Mouse (Mus musculus): ENCODE measurements around the gene AW011738. TPM values are rescaled to one million over a fixed set of nuclear protein-coding genes. Genes with fewer than 3 reads are reported as not detected.
A peak's percentile ranks its signal among the peaks of the same experiment; 100 is the strongest.

Gene AW011738
- total and polyA plus RNA-seq, 3 experiments, result 0.11 TPM; not detected in 2

DNA sequence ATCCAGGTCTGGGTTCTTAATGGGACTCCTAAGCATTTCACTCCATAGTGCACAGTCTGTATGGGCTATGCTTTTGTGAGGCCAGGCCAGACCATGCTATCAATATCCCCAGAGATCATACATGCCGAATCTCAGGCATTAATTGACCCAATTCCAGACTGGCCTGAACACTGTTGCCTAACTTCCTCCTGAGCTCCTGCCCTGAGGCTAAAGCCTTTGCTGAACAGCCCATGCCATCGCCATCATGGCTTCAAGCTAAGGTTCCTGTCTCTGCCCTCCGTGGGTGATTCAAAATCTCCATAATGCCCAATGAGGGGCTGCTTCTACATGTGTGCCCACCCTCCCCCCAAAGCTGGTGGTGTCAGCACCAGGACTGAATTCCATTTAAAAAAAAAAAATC is 49.5 kb downstream of the AW011738 start:
- Histone ChIP-seq H3K9me3 (replicated peaks) (peaks cover 11% of the 10 kb centered on the region), H3K4me3 (ENCODE audit: low read depth, low read length) (no peak overlapping the region; the same call in 1 of the 2 replicates), H3K4me1 (ENCODE audit: insufficient read depth, low read depth, low read length) (peaks cover 38% of the 10 kb centered on the region), H3K27me3 (ENCODE audit: insufficient read depth, low read length) (no peaks in the 10 kb centered on the region), H3K36me3 (replicated peaks) (peaks cover 36% of the 10 kb centered on the region)
- no peak for TF ChIP-seq CTCF (IDR thresholded peaks at IDR 0.05; ENCODE audit: low read depth, low read length)
- no peak for TF ChIP-seq POLR2AphosphoS5 (IDR thresholded peaks at IDR 0.05; ENCODE audit: insufficient replicate concordance, low read depth, low read length)
- no peak for TF ChIP-seq TAL1 (conservative IDR thresholded peaks at IDR 0.05; ENCODE audit: low read depth, low read length)
- no peak for ATAC-seq (ENCODE audit: extremely low read depth, insufficient number of reproducible peaks, low FRiP score, poor library complexity, severe bottlenecking)
- DNase-seq (ENCODE audit: low spot score), result no peak

DNA sequence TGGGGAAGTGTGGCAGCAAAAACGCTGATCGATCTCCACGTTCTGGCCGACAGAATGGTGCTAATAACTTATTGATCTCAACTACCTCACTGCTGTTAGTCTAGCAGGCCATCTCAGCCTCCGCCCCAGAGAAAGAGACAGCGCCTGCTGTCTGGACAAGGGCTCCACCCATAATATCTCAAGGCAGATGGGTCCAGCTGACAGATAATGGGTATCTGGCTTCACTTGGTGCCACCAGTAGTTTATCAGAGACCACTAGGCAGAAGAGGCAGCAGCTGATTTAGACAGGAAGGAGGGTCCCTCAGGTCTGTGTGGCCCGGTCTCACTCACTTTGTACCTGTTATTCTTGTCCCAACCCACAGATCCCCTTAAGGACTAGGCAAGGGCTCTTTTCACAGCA is 49.9 kb downstream of the AW011738 start:
- ATAC-seq (ENCODE audit: extremely low read depth, insufficient number of reproducible peaks, low FRiP score, poor library complexity, severe bottlenecking), result peak; percentile 83
- Histone ChIP-seq H3K36me3 (replicated peaks) (peaks cover 32% of the 10 kb centered on the region), H3K4me3 (ENCODE audit: low read depth, low read length) (no peak overlapping the region; the same call in 1 of the 2 replicates)

DNA sequence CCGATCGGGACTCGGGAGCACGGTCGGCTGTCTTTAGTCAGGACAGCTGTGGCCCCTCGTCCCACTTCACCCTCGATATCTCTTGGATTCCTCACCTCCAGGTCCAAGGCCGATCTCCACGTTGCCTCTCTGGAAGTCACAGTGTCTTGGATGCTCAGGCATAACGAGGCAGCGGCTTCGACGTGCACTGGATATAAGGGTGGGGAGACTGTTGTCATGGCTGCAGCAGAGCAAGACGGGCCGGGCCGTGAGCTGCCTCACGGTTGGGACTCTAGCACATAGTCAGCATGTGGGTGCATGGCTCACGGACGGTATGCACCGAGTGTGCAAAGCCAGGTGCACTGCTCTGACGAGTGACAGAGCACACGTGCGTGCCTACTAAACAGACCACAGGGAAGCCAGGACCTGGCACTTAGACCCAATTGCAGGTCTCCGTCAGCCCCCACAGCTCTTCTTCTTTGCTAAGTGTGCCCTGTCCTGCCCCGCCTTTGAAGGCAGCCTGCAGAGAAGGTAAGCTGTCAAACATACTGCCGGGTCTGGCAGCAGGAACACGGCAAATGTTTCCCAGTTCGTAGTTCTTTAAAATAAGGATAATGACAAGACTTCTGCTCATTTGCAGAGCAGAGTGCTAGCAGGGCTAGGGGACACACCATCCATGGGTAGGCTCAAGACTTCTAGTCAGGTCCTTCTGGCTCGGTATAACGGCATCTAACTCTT is 51.4 kb downstream of the AW011738 start:
- Histone ChIP-seq H3K4me3 (ENCODE audit: low read depth, low read length) (0 out of 2 replicates have a peak overlapping the region, but pooled peaks have one; percentile 6), H3K27me3 (ENCODE audit: insufficient read depth, low read length) (no peaks in the 10 kb centered on the region), H3K4me1 (ENCODE audit: insufficient read depth, low read depth, low read length) (peaks cover 25% of the 10 kb centered on the region), H3K9me3 (replicated peaks) (peaks cover 11% of the 10 kb centered on the region), H3K36me3 (replicated peaks) (peaks cover 17% of the 10 kb centered on the region)
- DNase-seq (ENCODE audit: low spot score) (no peak), ATAC-seq (ENCODE audit: extremely low read depth, insufficient number of reproducible peaks, low FRiP score, poor library complexity, severe bottlenecking) (no peak)
- no peak for TF ChIP-seq GATA2 (IDR thresholded peaks at IDR 0.05; ENCODE audit: borderline replicate concordance, low read depth, low read length)

More for the DNA sequence above, 49.9 kb downstream of the AW011738 start:
- H3K4me1 ChIP-seq (ENCODE audit: insufficient read depth, low read depth, low read length), result peaks cover 38% of the 10 kb centered on the region
- peaks cover 11% of the 10 kb centered on the region for H3K9me3 ChIP-seq (replicated peaks)
- no peaks in the 10 kb centered on the region for H3K27me3 ChIP-seq (ENCODE audit: insufficient read depth, low read length)
- peak; percentile 70 for DNase-seq (ENCODE audit: low spot score)
- TF ChIP-seq POLR2AphosphoS5 (IDR thresholded peaks at IDR 0.05; ENCODE audit: insufficient replicate concordance, low read depth, low read length), result no peak
- no peak for TF ChIP-seq CTCF (IDR thresholded peaks at IDR 0.05; ENCODE audit: low read depth, low read length)
- 0 out of 2 replicates have a peak, but pooled peaks have one; percentile 34 for TF ChIP-seq TAL1 (conservative IDR thresholded peaks at IDR 0.05; ENCODE audit: low read depth, low read length)
- TF ChIP-seq GATA2 (IDR thresholded peaks at IDR 0.05; ENCODE audit: borderline replicate concordance, low read depth, low read length), result no peak
- TF ChIP-seq GATA1 (IDR thresholded peaks at IDR 0.05; ENCODE audit: borderline replicate concordance, low read length), result no peak

Other genes with a start within 250 kb of the AW011738 start
- gene C1qtnf12, start 241.0 kb upstream of the AW011738 start, total RNA-seq (2014; fragmentation: Nextera tagmentation), result 17.0 and 19.9 TPM in 2 replicates
- gene C1qtnf12, start 241.0 kb upstream of the AW011738 start, total RNA-seq (2017), result 9.7 and 14.2 TPM in 2 replicates
- gene C1qtnf12, start 241.0 kb upstream of the AW011738 start, polyA plus RNA-seq (2012), result 43.7 and 60.7 TPM in 2 replicates
- gene B3galt6, start 210.7 kb upstream of the AW011738 start, total RNA-seq (2014; fragmentation: Nextera tagmentation), result 3.6 and 5.1 TPM in 2 replicates
- gene B3galt6, start 210.7 kb upstream of the AW011738 start, total RNA-seq (2017), result 11.6 and 11.7 TPM in 2 replicates
- 4.1 and 4.2 TPM in 2 replicates for gene B3galt6, start 210.7 kb upstream of the AW011738 start, polyA plus RNA-seq (2012)
- gene Sdf4, start 210.4 kb upstream of the AW011738 start, total RNA-seq (2014; fragmentation: Nextera tagmentation), result 51.0 and 94.4 TPM in 2 replicates
- 156 and 163 TPM in 2 replicates for gene Sdf4, start 210.4 kb upstream of the AW011738 start, total RNA-seq (2017)
- gene Sdf4, start 210.4 kb upstream of the AW011738 start, polyA plus RNA-seq (2012), result 30.7 and 31.8 TPM in 2 replicates
- gene Tnfrsf4, start 189.5 kb upstream of the AW011738 start, total RNA-seq (2014; fragmentation: Nextera tagmentation), result 2.3 and 2.5 TPM in 2 replicates
- gene Tnfrsf4, start 189.5 kb upstream of the AW011738 start, total RNA-seq (2017), result 1.2 and 3.1 TPM in 2 replicates
- 0.58 and 1.1 TPM in 2 replicates for gene Tnfrsf4, start 189.5 kb upstream of the AW011738 start, polyA plus RNA-seq (2012)
- gene Tnfrsf18, start 177.1 kb upstream of the AW011738 start, total RNA-seq (2014; fragmentation: Nextera tagmentation), result not detected in 2 replicates
- 0.22 TPM in 1 of 2 replicates, not detected in the other for gene Tnfrsf18, start 177.1 kb upstream of the AW011738 start, total RNA-seq (2017)
- not detected in 2 replicates for gene Tnfrsf18, start 177.1 kb upstream of the AW011738 start, polyA plus RNA-seq (2012)
- 1.5 TPM in 1 of 2 replicates, not detected in the other for gene Ttll10, start 143.9 kb upstream of the AW011738 start, total RNA-seq (2014; fragmentation: Nextera tagmentation)
- gene Ttll10, start 143.9 kb upstream of the AW011738 start, total RNA-seq (2017), result 0.12 TPM in 1 of 2 replicates, not detected in the other
- not detected in 2 replicates for gene Ttll10, start 143.9 kb upstream of the AW011738 start, polyA plus RNA-seq (2012)
- 67.9 and 74.6 TPM in 2 replicates for gene 9430015G10Rik, start 93.3 kb upstream of the AW011738 start, total RNA-seq (2014; fragmentation: Nextera tagmentation)
- 43.6 and 52.0 TPM in 2 replicates for gene 9430015G10Rik, start 93.3 kb upstream of the AW011738 start, total RNA-seq (2017)
- 10.4 and 13.5 TPM in 2 replicates for gene 9430015G10Rik, start 93.3 kb upstream of the AW011738 start, polyA plus RNA-seq (2012)
- 0.49 and 2.3 TPM in 2 replicates for gene Rnf223, start 72.8 kb upstream of the AW011738 start, total RNA-seq (2014; fragmentation: Nextera tagmentation)
- gene Rnf223, start 72.8 kb upstream of the AW011738 start, total RNA-seq (2017), result 0.16 and 0.17 TPM in 2 replicates
- 0.11 and 0.12 TPM in 2 replicates for gene Rnf223, start 72.8 kb upstream of the AW011738 start, polyA plus RNA-seq (2012)
- 1.7 and 2.0 TPM in 2 replicates for gene Agrn, start 5.8 kb upstream of the AW011738 start, total RNA-seq (2014; fragmentation: Nextera tagmentation)
- gene Agrn, start 5.8 kb upstream of the AW011738 start, total RNA-seq (2017), result 0.38 and 0.70 TPM in 2 replicates
- gene Agrn, start 5.8 kb upstream of the AW011738 start, polyA plus RNA-seq (2012), result 0.48 and 0.70 TPM in 2 replicates
- not detected in 2 replicates for gene Isg15, start 2.5 kb upstream of the AW011738 start, total RNA-seq (2014; fragmentation: Nextera tagmentation)
- gene Isg15, start 2.5 kb upstream of the AW011738 start, total RNA-seq (2017), result 0.16 and 0.93 TPM in 2 replicates
- gene Isg15, start 2.5 kb upstream of the AW011738 start, polyA plus RNA-seq (2012), result 0.09 and 0.16 TPM in 2 replicates
- gene Perm1, start 12.6 kb downstream of the AW011738 start, total RNA-seq (2014; fragmentation: Nextera tagmentation), result not detected in 2 replicates
- 0.05 TPM in 1 of 2 replicates, not detected in the other for gene Perm1, start 12.6 kb downstream of the AW011738 start, total RNA-seq (2017)
- gene Perm1, start 12.6 kb downstream of the AW011738 start, polyA plus RNA-seq (2012), result not detected in 2 replicates
- 14.7 and 19.4 TPM in 2 replicates for gene Plekhn1, start 31.6 kb downstream of the AW011738 start, total RNA-seq (2014; fragmentation: Nextera tagmentation)
- 8.9 and 9.6 TPM in 2 replicates for gene Plekhn1, start 31.6 kb downstream of the AW011738 start, total RNA-seq (2017)
- 11.3 and 13.4 TPM in 2 replicates for gene Plekhn1, start 31.6 kb downstream of the AW011738 start, polyA plus RNA-seq (2012)
- gene Noc2l, start 32.7 kb downstream of the AW011738 start, total RNA-seq (2014; fragmentation: Nextera tagmentation), result 131 and 141 TPM in 2 replicates
- 73.7 and 86.3 TPM in 2 replicates for gene Noc2l, start 32.7 kb downstream of the AW011738 start, total RNA-seq (2017)
- gene Noc2l, start 32.7 kb downstream of the AW011738 start, polyA plus RNA-seq (2012), result 93.0 and 102 TPM in 2 replicates
- gene Samd11, start 52.4 kb downstream of the AW011738 start, total RNA-seq (2014; fragmentation: Nextera tagmentation), result 24.2 TPM in 1 of 2 replicates, not detected in the other
- gene Samd11, start 52.4 kb downstream of the AW011738 start, total RNA-seq (2017), result 0.11 and 0.23 TPM in 2 replicates
- gene Samd11, start 52.4 kb downstream of the AW011738 start, polyA plus RNA-seq (2012), result 0.07 and 0.12 TPM in 2 replicates
- not detected in 2 replicates for gene Vmn2r-ps159, start 127.8 kb downstream of the AW011738 start, total RNA-seq (2014; fragmentation: Nextera tagmentation)
- not detected in 2 replicates for gene Vmn2r-ps159, start 127.8 kb downstream of the AW011738 start, total RNA-seq (2017)
- not detected in 2 replicates for gene Vmn2r-ps159, start 127.8 kb downstream of the AW011738 start, polyA plus RNA-seq (2012)